Comparison of ENCODE assay signal across 9 mouse cellular contexts in genomic region chr14:36919886-36920285, GRCm38 (mm10). TPM values are rescaled to one million over a fixed set of nuclear protein-coding genes. Genes with fewer than 3 reads are reported as not detected.
A peak's percentile ranks its signal among the peaks of the same experiment; 100 is the strongest.
DNase-seq lines count a peak whose midpoint lies in the region; ATAC-seq and TF ChIP-seq lines count a peak whose summit lies in the region.
"Had no signal": no experiment of that assay in that cellular context is flagged by ENCODE, and none has a peak within 500 bp of the region (broad histone marks: within the 10 kb centered on the region; RNA-seq: fewer than 3 reads in every experiment).

No protein-coding gene starts in this region.

- H3K4me2 ChIP-seq in embryonic facial prominence, embryonic 12.5 days (replicated peaks) = no peak overlapping the region
- no peak overlapping the region for H3K4me2 ChIP-seq in hindbrain, embryonic 14.5 days (replicated peaks)
- H3K4me2 ChIP-seq in intestine, embryonic 16.5 days (ENCODE audit: low read depth, low read length) = no peak overlapping the region
- H3K4me2 ChIP-seq: liver, embryonic 15.5 days had no signal

- no peak for ATAC-seq in embryonic facial prominence, embryonic 12.5 days (ENCODE audit: insufficient number of reproducible peaks, insufficient read depth, low FRiP score, low TSS enrichment)
- ATAC-seq in hindbrain, embryonic 14.5 days (ENCODE audit: low FRiP score) = no peak
- no peak for ATAC-seq in intestine, embryonic 16.5 days

- H3K27me3 ChIP-seq in embryonic facial prominence, embryonic 12.5 days = no peaks in the 10 kb centered on the region
- H3K27me3 ChIP-seq in embryonic facial prominence, embryonic 10.5 days (replicated peaks; ENCODE audit: low read depth, poor library complexity, severe bottlenecking) = no peaks in the 10 kb centered on the region
- H3K27me3 ChIP-seq in hindbrain, embryonic 14.5 days (ENCODE audit: control insufficient read depth, insufficient read depth, low read length) = no peaks in the 10 kb centered on the region
- H3K27me3 ChIP-seq in hindbrain, embryonic 10.5 days (ENCODE audit: insufficient read depth, poor library complexity, severe bottlenecking) = no peaks in the 10 kb centered on the region
- no peaks in the 10 kb centered on the region for H3K27me3 ChIP-seq in intestine, embryonic 16.5 days (replicated peaks; ENCODE audit: control insufficient read depth, insufficient read depth, low read length)
- H3K27me3 ChIP-seq: liver, embryonic 15.5 days had no signal

- no peak overlapping the region for H3K9ac ChIP-seq in embryonic facial prominence, embryonic 12.5 days
- H3K9ac ChIP-seq in hindbrain, embryonic 14.5 days = no peak overlapping the region
- no peak overlapping the region for H3K9ac ChIP-seq in intestine, embryonic 16.5 days (ENCODE audit: low read depth, low read length)
- H3K9ac ChIP-seq: liver, embryonic 15.5 days had no signal

- DNase-seq in embryonic facial prominence, embryonic 10.5 days (ENCODE audit: low spot score) = no peak
- no peak for DNase-seq in hindbrain, embryonic 14.5 days (ENCODE audit: low spot score)
- no peak for DNase-seq in hindbrain, embryonic 10.5 days (ENCODE audit: low spot score)
- no peak for DNase-seq in left cerebral cortex, adult 2 months (ENCODE audit: extremely low spot score in 1 of 2, low spot score in 2 of 2)
- DNase-seq in left cerebral cortex, postnatal 10 days (ENCODE audit: extremely low spot score in 1 of 2, low spot score in 2 of 2) = no peak
- DNase-seq in yolk sac, embryonic 10.5 days (ENCODE audit: low spot score) = no peak

- H3K4me3 ChIP-seq in embryonic facial prominence, embryonic 12.5 days = no peak overlapping the region
- H3K4me3 ChIP-seq in embryonic facial prominence, embryonic 10.5 days = no peak overlapping the region
- no peak overlapping the region for H3K4me3 ChIP-seq in hindbrain, embryonic 14.5 days (replicated peaks; ENCODE audit: low read length)
- no peak overlapping the region for H3K4me3 ChIP-seq in hindbrain, embryonic 10.5 days
- H3K4me3 ChIP-seq in left cerebral cortex, adult 2 months = no peak overlapping the region
- H3K4me3 ChIP-seq in intestine, embryonic 16.5 days (ENCODE audit: low read length) = no peak overlapping the region
- H3K4me3 ChIP-seq: liver, embryonic 15.5 days had no signal

- intact Hi-C loops in left cerebral cortex, adult 2 months (cut with DNase I) = loop anchor here (5.0 kb wide), 1 partner anchor 38 kb away; no protein-coding TSS in a partner anchor
- intact Hi-C loops in left cerebral cortex, postnatal 10 days (cut with DNase I) = no loop called here

- 0 out of 2 replicates have a peak, but pooled peaks cover 5% of the 10 kb centered on the region for H3K4me1 ChIP-seq in embryonic facial prominence, embryonic 12.5 days
- peaks cover 13% of the 10 kb centered on the region for H3K4me1 ChIP-seq in embryonic facial prominence, embryonic 10.5 days
- no peaks in the 10 kb centered on the region for H3K4me1 ChIP-seq in hindbrain, embryonic 14.5 days (replicated peaks; ENCODE audit: control insufficient read depth, insufficient read depth, low read length)
- no peaks in the 10 kb centered on the region for H3K4me1 ChIP-seq in hindbrain, embryonic 10.5 days (replicated peaks)
- H3K4me1 ChIP-seq in intestine, embryonic 16.5 days (ENCODE audit: control insufficient read depth, insufficient read depth, low read length) = no peaks in the 10 kb centered on the region; the same call in 1 of the 2 replicates
- H3K4me1 ChIP-seq: liver, embryonic 15.5 days had no signal

- no peak for TF ChIP-seq CTCF in left cerebral cortex, adult 2 months (IDR thresholded peaks at IDR 0.05)

- H3K36me3 ChIP-seq in embryonic facial prominence, embryonic 12.5 days = 0 out of 2 replicates have a peak, but pooled peaks cover 3% of the 10 kb centered on the region
- peaks cover 8% of the 10 kb centered on the region for H3K36me3 ChIP-seq in embryonic facial prominence, embryonic 10.5 days (replicated peaks)
- peaks cover 39% of the 10 kb centered on the region for H3K36me3 ChIP-seq in hindbrain, embryonic 14.5 days (replicated peaks; ENCODE audit: control insufficient read depth, insufficient read depth)
- H3K36me3 ChIP-seq in hindbrain, embryonic 10.5 days = peaks cover 22% of the 10 kb centered on the region
- H3K36me3 ChIP-seq in intestine, embryonic 16.5 days (ENCODE audit: control insufficient read depth, insufficient read depth, low read length) = 0 out of 2 replicates have a peak, but pooled peaks cover 3% of the 10 kb centered on the region
- H3K36me3 ChIP-seq: liver, embryonic 15.5 days had no signal

- 87% methylated on average over 8 of the region's 8 CpGs for whole genome bisulfite sequencing in embryonic facial prominence, embryonic 12.5 days
- WGBS in embryonic facial prominence, embryonic 10.5 days = 88% methylated on average over 8 of the region's 8 CpGs
- WGBS in hindbrain, embryonic 14.5 days = 94% methylated on average over 8 of the region's 8 CpGs
- WGBS in hindbrain, embryonic 10.5 days = 93% methylated on average over 8 of the region's 8 CpGs
- 87% methylated on average over 8 of the region's 8 CpGs for WGBS in intestine, embryonic 16.5 days

- H3K27ac ChIP-seq in embryonic facial prominence, embryonic 12.5 days = peak overlapping the region; percentile 89; the same call in 1 of the 2 replicates
- H3K27ac ChIP-seq in embryonic facial prominence, embryonic 10.5 days (replicated peaks) = no peak overlapping the region
- peak overlapping the region; percentile 63; the same call in 1 of the 2 replicates for H3K27ac ChIP-seq in hindbrain, embryonic 14.5 days
- H3K27ac ChIP-seq in hindbrain, embryonic 10.5 days = no peak overlapping the region
- peak overlapping the region; percentile 91 for H3K27ac ChIP-seq in left cerebral cortex, adult 2 months
- peak overlapping the region; percentile 46 for H3K27ac ChIP-seq in intestine, embryonic 16.5 days (ENCODE audit: low read length)
- H3K27ac ChIP-seq: liver, embryonic 15.5 days had no signal

- no peaks in the 10 kb centered on the region for H3K9me3 ChIP-seq in embryonic facial prominence, embryonic 12.5 days
- no peaks in the 10 kb centered on the region for H3K9me3 ChIP-seq in embryonic facial prominence, embryonic 10.5 days
- H3K9me3 ChIP-seq in hindbrain, embryonic 14.5 days (ENCODE audit: control insufficient read depth, low read length) = no peaks in the 10 kb centered on the region
- H3K9me3 ChIP-seq in hindbrain, embryonic 10.5 days = no peaks in the 10 kb centered on the region
- H3K9me3 ChIP-seq in intestine, embryonic 16.5 days (ENCODE audit: control insufficient read depth, low read length) = no peaks in the 10 kb centered on the region
- H3K9me3 ChIP-seq: liver, embryonic 15.5 days had no signal

RNA-seq across cellular contexts. Expression of gene Ccser2, which starts 48.7 kb away (rescaled TPM):
- 44.9 and 48.5 TPM in 2 replicates for polyA plus RNA-seq in embryonic facial prominence, embryonic 12.5 days (2016; fragmentation: Nextera tagmentation; extraction: Ambion mirVana)
- 29.9 and 34.2 TPM in 2 replicates for polyA plus RNA-seq in embryonic facial prominence, embryonic 10.5 days (2016; fragmentation: Nextera tagmentation; extraction: Ambion mirVana)
- 84.4 and 96.1 TPM in 2 replicates for polyA plus RNA-seq in hindbrain, embryonic 14.5 days (2014; fragmentation: Nextera tagmentation; extraction: Ambion mirVana)
- 33.5 and 34.9 TPM in 2 replicates for polyA plus RNA-seq in hindbrain, embryonic 10.5 days (2016; fragmentation: Nextera tagmentation; extraction: Ambion mirVana)
- total RNA-seq in left cerebral cortex, adult 2 months (2021) = 10 to 100 TPM; 83.8 to 85.8 TPM
- total RNA-seq in left cerebral cortex, postnatal 10 days (2021) = 100 to 1,000 TPM in 1 of 2 experiments, 10 to 100 TPM in 1; 97.2 to 106 TPM
- polyA plus RNA-seq in intestine, embryonic 16.5 days (2015; fragmentation: Nextera tagmentation; extraction: Ambion mirVana) = 30.1 and 33.5 TPM in 2 replicates

Comparison
In these comparisons a context has a peak if more than half of its experiments do, and no peak if none do; other contexts are left out.
1. H3K27ac ChIP-seq: peak in embryonic facial prominence, embryonic 12.5 days (single experiment), hindbrain, embryonic 14.5 days (single experiment), left cerebral cortex, adult 2 months (single experiment) and intestine, embryonic 16.5 days (single experiment); none in embryonic facial prominence, embryonic 10.5 days (single experiment) and hindbrain, embryonic 10.5 days (single experiment).